Mouse (Mus musculus) liver (tissue): ENCODE measurements around the gene Shisal1.
A peak's percentile ranks its signal among the peaks of the same experiment; 100 is the strongest.

ENCODE experiments used
- DNase-seq: peaks from one replicate; pipeline ENCODE4 v3.0.0-alpha.2; 2020; ENCODE audit warnings: mixed read lengths

The Shisal1 gene

GRCm38 (mm10) chr15:84423781-84424180, 23.1 kb downstream of the Shisal1 start:
- no peak for DNase-seq

DNA sequence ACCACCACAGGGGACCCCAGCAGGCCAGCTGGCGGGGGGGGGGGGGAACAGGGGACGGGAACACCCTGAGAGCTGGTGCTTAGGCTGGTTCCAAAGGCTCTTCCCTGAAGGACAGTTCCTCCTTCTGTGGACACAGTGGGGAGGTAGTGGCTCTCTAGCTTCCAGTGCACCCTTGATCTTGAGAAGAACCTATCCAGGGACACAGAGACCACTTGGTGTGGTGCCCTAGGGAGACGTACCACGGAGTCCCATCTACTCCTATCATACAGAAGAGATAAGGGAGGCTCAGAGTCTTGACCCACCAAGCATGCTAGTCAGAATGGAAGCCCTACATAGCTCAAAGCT, 28.7 kb downstream of the Shisal1 start:
- no peak for DNase-seq

- no peak for DNase-seq
Observed at GRCm38 (mm10) chr15:84417592-84418265, 29.2 kb downstream of the Shisal1 start.

DNA sequence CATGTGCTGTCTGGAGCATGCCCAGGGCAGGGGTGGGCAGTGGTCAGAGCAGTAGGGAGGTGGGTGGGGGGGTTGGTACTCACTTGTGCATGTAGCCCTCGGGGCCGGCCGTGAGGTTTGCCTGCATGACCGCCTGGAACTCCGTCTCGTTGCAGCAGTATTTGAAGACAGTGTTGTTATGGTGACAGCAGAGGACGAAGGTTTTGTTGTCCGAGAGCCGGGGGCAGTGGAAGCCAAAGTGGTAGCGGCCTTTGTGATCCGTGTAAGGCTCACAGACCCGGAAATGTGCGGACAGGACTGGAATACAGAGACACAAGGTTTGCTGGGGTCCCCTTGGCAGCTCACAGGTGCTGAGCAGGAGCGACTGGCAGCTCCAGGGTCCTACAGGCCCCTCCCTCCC, 29.9 kb downstream of the Shisal1 start:
- peak; percentile 23 for DNase-seq

DNA sequence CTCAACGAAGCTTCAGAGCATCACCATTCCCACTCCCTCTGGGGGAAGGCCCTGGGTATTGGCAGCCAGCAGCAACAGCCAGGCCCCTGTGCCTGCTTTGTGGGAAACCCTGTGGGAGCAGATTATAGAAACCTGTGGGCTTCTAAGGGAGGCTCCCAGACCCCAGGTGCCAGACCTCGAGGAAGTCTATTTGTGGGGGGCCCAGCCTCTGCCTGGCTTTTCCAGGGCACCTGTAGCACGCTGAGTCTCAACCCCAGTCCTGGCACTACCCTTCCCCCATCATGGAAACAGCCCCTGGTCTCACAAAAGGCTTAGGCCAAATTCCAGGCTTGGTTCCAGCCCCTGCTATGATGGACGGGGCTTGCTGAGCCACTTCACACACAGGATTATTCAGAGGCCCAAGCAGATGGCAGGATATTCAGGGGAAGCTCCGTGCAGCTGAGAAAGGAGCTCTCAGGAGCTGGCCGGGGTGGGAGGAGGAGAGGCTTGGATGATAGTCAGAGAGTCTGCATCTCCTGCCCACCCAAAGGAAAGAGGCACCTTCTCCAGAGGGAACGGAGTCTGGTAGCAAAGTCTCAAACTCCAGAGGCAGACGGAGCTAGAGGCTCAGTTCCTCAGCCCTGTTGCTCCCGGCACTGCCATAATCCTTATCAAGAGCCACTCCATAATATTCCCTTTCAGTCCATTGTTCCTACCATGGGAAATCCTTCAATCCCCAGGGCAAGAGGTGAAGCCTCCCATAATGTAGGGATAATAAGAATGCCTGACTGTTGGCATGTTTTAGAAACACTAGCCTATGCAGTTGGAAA, 32.7 kb downstream of the Shisal1 start:
- DNase-seq = no peak

- peak; percentile 81 for DNase-seq
Observed at GRCm38 (mm10) chr15:84412409-84412808, 34.5 kb downstream of the Shisal1 start.

- DNase-seq = no peak
Observed at GRCm38 (mm10) chr15:84410052-84410451, 36.8 kb downstream of the Shisal1 start.

- DNase-seq = no peak
Observed at GRCm38 (mm10) chr15:84408576-84408975, 38.3 kb downstream of the Shisal1 start.

DNA sequence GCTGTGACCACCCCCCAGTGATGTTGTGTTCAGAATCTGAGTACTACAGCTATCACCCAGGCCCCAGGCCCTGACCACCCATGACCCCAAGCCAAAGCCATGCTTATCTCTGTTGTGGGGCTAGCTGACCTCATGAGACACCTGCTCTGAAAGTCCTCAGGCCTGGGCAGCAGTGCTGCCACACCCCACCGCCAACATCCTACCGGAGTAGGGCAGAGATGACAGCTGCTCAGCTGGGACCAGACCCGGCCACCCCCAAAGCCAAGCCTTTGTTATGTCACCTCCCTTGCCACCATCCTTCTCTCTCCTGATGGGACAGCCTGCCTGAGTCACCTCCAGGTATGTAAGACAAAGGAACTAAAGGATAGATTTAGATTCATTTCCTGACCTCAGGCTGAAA, 41.1 kb downstream of the Shisal1 start:
- DNase-seq = no peak

- no peak for DNase-seq
Observed at GRCm38 (mm10) chr15:84403454-84404113, 43.3 kb downstream of the Shisal1 start.

GRCm38 (mm10) chr15:84398617-84399016, 48.3 kb downstream of the Shisal1 start:
- no peak for DNase-seq

GRCm38 (mm10) chr15:84397663-84398169, 49.2 kb downstream of the Shisal1 start:
- DNase-seq = no peak

GRCm38 (mm10) chr15:84395341-84396067, 51.4 kb downstream of the Shisal1 start:
- no peak for DNase-seq

- DNase-seq = no peak
Observed at GRCm38 (mm10) chr15:84393341-84393740, 53.6 kb downstream of the Shisal1 start.

GRCm38 (mm10) chr15:84392840-84393239, 54.1 kb downstream of the Shisal1 start:
- no peak for DNase-seq

DNA sequence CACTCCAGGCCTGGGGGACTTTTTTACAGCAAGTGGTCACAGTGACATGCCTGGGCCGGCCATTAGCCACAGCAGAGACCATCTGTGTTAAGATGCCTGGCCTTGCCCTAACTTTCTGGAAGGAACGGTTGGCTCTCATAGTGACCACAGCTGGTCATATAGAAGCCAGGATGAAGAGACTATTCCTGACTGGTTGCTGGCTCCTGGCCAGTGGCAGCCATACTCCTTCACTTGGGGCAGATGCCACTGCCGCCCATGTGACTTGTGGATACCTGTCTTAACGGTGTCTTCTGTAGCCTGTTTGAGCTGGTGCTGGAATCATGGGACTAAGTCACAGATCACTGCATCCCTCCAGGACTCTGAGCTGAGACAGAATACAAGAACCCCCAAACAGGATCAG, 54.8 kb downstream of the Shisal1 start:
- DNase-seq = no peak

- DNase-seq = no peak
Observed at GRCm38 (mm10) chr15:84388698-84389131, 58.2 kb downstream of the Shisal1 start.

GRCm38 (mm10) chr15:84385995-84386565, 60.8 kb downstream of the Shisal1 start:
- DNase-seq = no peak

DNA sequence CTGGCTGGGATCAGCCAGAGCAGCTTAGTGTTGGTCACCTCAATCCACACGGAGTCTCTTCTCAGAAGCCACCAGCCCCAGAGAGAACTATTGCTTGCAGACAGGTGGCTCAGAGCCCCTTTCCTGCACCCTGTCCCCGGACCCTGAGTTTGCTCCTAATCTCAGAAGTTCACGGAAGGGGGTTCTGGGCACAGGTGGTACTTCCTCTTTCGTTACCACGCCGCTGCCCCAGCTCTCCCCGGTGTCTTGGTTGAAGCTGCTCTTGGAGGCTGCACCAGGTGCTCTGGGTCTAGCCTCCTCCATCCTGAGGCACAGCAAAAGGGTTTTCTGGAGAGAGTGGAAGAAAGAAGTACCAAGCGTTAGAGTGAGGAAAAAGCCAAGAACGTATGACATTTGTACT, 62.8 kb downstream of the Shisal1 start:
- DNase-seq = no peak

GRCm38 (mm10) chr15:84380181-84380580, 66.7 kb downstream of the Shisal1 start:
- no peak for DNase-seq

DNA sequence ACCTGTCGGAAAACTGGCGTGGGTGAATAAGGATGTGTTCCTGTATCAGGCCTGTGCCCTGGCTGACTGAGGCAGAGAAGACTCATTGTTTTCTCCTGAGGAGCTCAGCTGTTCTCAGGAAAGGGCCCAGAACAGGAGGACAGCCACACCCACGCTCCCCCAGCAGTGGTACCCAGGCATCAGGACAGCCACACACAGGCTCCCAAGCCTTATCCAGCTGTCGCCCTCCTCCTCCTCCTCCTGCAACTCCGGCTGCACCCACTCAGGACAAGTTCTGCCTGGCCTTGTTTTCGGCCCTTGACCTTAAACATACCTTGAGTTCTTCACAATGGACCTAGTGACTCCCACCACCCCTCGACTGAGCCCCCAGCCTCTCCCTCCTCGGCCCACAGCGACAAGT, 68.2 kb downstream of the Shisal1 start:
- DNase-seq = no peak

DNA sequence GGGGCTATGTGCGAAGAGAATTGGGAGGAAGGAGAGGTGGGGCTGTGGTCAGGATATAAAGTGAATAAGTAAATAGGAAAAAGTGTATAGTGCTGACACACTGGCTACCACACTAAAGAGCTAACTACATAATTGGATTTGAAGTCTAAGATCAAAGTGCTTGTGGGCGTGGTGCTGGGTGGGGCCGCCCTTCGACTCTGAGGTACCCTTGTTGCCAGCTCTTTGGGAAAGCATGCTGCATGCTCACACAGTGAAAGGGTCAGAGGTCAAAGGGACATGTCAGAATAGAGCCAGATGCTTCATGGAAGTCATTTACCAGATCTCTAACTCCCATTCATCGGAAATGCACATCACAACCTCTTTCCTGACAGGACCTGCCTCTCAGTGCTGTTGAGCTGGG, 74.1 kb downstream of the Shisal1 start:
- DNase-seq = no peak

DNA sequence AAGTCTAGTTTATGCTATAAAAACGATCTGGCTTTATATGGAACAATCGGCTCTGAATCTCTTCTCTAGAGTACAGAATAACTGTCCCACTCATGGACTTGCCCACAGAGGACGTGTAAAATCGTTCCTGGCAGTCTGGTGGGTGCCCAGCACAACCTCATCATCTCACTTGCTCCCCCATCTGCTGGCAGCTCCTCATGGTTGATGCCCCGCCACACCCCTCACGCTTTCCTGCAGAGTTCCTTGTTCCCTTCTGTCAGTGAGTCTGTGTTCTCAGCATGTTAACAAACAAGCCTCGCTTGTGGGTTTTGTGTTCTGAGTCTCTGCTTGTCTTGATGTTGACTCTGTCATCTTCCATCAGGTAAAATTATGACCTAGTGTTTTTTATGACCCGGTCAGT, 79.5 kb downstream of the Shisal1 start:
- DNase-seq = no peak
